Mouse (Mus musculus): ENCODE data around the gene Dtnb.
"Not testable (repeated sequence)": the region's sequence is repeated elsewhere in the genome, so short reads cannot be mapped to it uniquely, and the experiment has no call there.

Dtnb gene

GRCm38 (mm10) chr12:3663386-3663785 is 91.2 kb downstream of the Dtnb start:
- DNase-seq = no peak

DNA sequence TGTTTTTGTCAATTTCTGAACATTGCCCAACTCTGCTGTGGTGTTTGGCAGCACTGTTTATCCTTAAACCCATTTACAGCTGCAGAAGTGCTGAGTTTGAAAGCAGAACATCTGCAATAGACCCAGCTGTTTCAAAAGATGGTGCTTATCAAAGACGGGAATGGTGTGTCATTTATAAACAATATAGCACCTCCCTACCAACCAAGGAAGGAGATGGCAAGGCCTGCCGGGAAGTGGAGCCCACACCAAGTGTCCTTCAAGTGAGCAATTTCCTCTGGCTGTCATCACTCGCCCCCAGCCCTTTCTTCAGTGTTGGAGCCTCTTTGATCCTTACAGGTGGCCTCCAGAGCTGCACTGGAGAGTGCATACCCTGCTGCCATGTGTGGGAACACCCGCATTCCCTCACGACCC is 97.8 kb downstream of the Dtnb start:
- DNase-seq = no peak

DNA sequence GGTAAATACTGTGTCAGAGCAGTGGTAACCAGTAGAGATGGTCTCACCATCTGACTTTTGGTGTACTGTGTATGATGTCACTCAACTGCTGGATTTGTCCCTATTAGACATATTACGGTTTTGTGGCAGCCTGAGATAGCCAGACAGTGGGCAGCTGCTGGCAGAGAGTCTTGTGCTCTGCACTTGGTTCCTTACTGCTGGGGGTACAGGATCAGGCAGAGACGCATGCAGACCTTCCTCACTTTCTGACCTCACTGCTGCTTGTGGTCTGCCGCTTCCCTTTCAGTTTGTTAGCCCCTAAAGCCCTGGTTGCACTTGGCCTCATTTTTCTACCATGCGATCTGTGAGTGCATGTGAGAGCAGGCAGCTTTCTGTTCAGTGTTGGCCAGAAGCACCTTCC is 98.9 kb downstream of the Dtnb start:
- no peak for DNase-seq

DNA sequence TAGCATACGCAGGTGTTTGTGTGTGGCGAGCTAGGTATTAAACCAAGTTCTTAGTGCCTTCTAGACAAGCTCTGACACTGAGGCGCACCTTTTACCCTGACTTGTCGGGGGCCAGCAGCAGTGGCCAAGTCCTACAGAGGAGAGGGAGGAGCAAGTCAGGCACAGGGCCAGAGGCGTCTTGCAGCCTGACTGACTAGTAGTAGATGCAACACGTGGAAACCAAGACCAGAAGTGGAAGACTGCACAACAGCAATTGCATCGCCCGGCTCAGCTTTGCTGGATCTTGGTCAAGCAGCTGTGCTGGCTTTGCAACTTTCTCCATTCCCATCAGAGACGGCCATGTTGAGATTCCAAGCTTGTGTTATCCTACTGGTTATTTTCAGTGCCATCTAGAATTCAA is 100.6 kb downstream of the Dtnb start:
- no peak for DNase-seq

DNA sequence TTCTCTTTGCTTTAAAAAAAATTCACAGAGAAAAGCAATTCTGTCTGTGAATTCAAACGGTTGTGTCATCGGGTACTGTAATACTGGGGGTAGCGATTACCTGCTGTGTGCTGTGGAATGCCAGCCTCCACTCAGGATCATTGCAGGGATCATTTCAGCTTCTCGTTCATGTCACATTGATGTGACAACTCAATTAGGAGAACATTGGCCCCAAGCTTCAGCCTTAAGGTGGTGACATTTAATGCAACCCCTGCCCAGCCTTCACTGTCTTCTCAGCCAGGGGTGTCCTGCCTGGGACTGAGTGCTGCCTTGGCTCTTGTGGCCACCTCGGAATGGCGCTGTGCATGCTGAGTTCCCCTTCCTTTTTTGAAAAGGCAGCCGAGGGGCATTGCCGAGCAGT is 101.7 kb downstream of the Dtnb start:
- DNase-seq = no peak

DNA sequence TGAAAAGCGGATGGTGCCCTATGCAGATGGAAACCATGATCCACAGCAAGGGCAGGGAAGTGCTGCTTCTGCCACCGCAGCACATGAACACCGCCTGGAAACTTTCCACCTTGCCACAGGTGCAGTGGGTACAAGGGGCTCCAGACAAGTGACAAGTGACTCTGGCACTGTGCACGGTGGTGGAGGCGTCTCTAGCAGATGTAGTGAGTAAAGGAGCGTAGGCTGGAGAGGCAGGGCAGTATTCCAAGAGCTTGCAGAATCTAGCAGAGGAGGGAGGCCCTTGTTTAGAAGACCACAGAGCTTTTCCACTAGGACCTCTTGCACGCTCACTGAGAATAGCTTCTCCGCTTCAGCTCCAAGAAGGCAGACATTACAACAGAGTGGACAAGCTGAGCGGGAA is 102.7 kb downstream of the Dtnb start:
- no peak for DNase-seq

DNA sequence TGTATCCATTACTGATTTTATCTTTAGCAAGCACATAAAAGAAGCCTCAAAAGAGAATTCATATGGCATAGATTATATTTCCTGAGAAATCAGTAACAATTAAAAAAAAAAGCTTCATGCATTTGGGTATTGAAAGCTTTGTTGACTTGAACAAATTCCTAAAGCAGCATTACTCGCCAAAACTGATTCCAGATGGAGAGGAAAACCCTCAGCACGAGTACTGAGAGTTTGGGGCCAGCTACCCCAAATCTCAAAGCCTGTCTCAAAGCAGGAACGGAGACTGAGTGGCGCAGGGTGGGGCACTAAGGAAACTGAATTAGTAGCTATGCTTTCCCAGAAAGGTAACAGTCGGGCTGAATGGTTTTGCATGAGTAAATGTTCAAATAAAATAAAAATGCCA is 108.5 kb downstream of the Dtnb start:
- no peak for DNase-seq

- DNase-seq = no peak
Measured at GRCm38 (mm10) chr12:3683041-3683440, 110.9 kb downstream of the Dtnb start.

DNA sequence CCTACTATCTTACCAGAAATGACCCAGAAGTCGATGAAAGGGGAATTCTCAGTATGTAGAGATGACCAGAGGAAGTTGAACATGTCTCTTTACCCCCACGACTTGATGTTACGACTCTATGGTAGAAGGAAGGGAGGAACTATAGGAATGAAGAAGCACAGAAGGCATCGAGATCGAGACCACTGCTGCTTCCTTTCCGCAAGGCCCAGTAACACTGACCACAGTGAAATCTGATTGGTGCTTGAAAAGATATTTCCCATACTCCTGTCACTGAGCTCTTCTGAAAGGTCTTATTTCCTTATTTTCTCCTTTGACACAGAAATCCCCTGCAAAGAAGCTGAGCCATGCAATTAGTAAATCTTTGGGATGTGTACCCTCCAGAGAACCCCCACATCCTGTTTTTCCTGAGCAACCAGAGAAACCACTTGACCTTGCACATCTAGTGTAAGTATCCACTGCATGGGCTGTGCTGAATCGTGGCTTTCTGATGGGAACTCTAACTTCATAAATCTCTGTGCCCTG is 114.3 kb downstream of the Dtnb start:
- no peak for DNase-seq

DNA sequence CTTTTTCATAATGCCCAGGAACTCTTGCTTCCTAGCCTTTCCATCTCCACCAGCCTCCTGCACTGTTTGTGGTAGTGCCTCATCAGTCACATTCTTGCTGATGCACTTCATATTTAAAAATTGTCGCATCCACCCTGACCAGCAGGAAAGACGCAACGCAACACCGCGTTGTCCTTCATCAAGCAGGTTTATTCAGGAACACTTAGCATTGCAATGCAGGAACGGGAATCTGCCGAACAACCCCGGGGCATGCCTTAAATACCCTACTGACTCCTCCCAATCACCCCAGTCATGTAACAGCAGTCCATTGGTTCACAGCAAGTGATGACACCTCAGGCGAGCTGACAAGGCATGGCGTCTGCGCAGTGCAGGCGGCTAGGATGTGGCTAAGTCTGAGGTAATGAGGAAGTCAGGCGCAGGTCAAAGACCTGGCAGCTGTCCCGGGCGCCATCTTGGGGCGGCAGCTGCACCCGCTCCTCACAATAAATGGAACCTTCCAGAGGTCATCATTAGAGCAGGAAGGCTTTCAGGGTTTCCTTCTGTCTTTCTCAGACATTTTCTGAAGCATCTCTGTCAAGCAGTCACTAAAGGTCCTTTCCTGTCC is 118.8 kb downstream of the Dtnb start:
- not testable (repeated sequence) for DNase-seq

- DNase-seq = no peak
Measured at GRCm38 (mm10) chr12:3692795-3693392, 120.7 kb downstream of the Dtnb start.

GRCm38 (mm10) chr12:3695741-3696501 is 123.7 kb downstream of the Dtnb start:
- DNase-seq = peak; percentile 63

DNA sequence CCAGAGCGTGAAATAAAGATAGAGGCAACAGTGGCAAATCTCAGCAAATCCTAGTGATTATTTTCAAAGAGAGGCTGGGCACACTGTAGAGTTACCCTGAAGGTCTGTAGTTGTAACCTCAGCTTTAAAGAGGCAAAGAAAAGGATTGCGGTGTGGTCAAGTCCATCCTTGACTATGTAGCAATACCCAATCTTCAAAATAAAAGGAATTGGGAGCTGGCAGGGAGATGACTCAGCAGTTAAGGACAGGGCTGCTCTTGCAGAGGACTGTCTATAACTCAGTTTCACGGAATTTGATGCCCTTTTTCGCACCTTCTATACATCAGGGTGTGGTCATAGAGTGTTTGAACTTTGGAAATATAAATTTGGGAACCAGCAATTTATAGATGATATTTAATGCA is 128.3 kb downstream of the Dtnb start:
- DNase-seq = no peak

DNA sequence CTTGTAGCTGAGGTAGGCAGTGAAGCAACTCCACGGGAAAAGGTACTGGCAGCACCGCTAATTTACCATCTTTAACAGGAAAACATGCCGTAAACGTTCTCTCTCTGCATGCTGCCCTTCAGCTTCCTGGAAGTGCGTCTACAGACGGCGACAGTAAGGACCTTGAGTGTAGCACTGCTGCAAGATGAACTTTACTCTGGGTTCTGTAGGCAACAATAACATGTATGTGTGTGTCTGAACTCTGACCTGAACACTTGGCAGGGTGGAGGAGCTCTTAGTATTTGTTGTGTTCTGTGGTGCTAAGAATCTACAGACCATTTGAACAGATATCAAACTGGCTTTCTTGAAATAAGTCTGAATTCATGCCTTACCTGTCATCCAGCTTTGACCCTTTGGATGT is 130.7 kb downstream of the Dtnb start:
- DNase-seq = no peak

- DNase-seq = no peak
Measured at GRCm38 (mm10) chr12:3719151-3719721, 147.1 kb downstream of the Dtnb start.

DNA sequence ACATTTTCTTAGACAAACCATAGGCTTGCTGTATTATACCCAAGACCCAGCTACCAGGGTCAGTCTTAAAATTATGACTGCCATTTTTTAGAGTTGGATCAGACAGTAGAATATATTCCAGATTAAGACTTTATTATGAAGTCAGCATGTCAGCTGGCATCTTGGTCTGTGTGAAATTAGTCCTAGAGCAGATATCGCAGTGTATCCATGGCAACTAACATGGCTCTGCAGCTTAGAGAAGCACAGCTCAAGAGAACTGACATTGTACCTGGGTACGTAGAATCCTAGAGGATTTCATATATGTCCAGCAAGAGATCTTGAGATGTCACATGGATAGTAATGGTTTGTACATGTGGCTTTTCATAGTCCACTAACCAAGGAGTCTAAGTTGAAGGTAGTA is 148.3 kb downstream of the Dtnb start:
- no peak for DNase-seq

GRCm38 (mm10) chr12:3723762-3724161 is 151.6 kb downstream of the Dtnb start:
- peak; percentile 39 for DNase-seq

GRCm38 (mm10) chr12:3724822-3725370 is 152.7 kb downstream of the Dtnb start:
- no peak for DNase-seq

DNA sequence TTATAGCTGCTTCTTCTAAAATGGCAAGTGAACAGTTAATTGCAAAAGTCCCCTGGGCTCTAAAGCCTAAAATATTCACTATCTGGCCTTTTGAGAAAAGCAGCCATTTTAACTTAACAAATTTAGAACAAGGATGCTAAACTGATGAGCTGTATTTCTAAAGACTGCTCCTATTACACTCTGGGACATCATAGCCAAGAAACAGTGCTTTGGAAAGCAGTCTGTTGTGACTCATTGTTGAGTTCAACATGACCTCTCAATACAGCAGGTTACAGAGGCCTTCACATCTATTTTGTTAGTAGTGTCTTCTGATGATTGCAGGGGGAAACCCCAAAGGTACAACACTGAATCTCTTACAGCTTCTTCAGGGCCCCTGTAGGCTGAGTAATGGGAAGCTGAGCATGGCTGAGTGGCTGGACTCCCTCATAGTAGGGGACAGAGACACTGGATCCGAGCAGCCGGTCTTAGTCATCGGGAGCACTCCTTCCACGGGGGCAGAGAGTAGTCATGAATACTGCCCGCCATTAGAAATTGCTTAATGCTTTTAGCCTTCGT is 157.4 kb downstream of the Dtnb start:
- no peak for DNase-seq

DNA sequence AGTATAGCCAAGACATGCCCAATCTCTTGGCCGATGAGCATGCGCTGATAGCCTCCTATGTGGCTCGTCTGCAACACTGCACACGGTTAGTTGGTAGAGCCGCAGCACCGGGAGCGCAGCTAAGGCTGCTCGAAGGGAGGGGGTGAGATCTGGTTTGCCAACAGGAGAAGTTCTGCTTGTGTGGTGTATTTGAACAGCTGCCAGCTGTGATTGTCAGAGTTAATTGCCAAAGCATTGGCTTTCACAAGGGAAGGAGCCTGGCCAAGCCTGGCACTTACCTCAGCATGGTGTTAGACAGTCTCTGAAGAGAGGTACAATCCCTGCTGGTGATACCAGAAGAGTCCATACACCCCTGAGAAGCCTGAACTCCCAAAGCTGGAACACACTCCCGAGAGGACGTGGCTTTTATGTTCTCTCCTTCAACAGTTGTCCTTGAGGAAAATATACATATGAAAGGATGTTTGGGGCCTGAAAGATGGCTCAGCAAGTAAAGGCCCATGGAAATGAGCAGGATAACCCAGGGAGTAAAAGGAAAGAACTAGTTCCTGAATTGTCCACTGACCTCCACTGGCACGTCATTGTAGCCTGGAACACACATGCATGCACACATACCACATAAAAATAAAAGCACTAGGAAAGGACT is 160.6 kb downstream of the Dtnb start:
- DNase-seq = no peak

- DNase-seq = peak; percentile 25
Measured at GRCm38 (mm10) chr12:3733328-3733727, 161.1 kb downstream of the Dtnb start.

DNA sequence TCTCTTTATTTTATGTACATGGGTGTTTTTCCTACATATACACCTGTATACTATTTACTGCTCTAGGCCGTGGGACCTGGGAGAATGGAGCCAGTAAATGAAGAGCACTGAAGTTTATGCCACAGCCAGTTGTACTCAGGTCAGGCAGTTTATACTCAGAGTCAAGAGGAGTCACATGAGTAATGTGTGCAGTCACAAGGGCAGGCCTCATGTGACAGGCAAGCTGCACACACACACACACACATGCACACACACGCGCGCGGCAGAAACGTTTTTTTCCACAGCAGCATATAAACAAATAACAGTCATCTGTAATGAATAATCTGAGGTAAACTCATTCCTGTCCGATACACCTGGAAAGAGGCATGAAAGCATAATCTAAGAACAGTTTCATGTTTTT is 164.8 kb downstream of the Dtnb start:
- no peak for DNase-seq
